30 mouse cellular contexts compared by ENCODE assay signal in the genomic region with DNA sequence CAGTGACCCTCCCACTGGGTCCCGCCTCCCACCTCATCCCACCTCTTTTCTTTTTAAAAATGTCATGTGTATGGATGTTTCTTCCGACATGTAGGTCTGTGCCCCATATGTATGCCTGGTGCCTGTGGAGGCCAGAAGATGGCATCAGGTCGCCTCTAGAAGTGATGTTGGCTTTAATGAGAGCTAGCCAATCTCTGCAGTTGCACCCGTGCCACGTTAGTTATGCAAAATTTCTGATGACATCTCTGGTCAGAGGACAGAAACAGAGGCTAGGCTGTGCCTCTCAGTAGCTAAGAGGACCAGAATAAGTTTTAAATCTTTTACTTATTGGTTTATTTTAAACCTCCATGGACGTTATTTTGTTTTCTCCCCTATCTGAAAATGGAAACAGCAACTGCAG.
DNase-seq lines count a peak whose midpoint lies in the region; ATAC-seq and TF ChIP-seq lines count a peak whose summit lies in the region.
"Had no signal": no experiment of that assay in that cellular context is flagged by ENCODE, and none has a peak within 500 bp of the region (broad histone marks: within the 10 kb centered on the region; RNA-seq: fewer than 3 reads in every experiment).

No protein-coding gene starts in this region.

- no peak for ATAC-seq in intestine, postnatal 0 days
- ATAC-seq in intestine, embryonic 16.5 days, result no peak
- no peak for ATAC-seq in lung, embryonic 14.5 days (ENCODE audit: insufficient read depth)
- ATAC-seq in megakaryocyte, adult 5-6 weeks (ENCODE audit: poor library complexity, severe bottlenecking), result 0 out of 2 replicates have a peak, but pooled peaks have one; percentile 24
- ATAC-seq: activated CD4-positive, CD25-positive, alpha-beta regulatory T cell, adult 4 months; forebrain, embryonic 14.5 days had no signal

- H3K9me3 ChIP-seq in intestine, postnatal 0 days (ENCODE audit: control insufficient read depth), result no peaks in the 10 kb centered on the region
- H3K9me3 ChIP-seq in intestine, embryonic 16.5 days (ENCODE audit: control insufficient read depth, low read length), result no peaks in the 10 kb centered on the region
- no peaks in the 10 kb centered on the region for H3K9me3 ChIP-seq in lung, embryonic 14.5 days (ENCODE audit: low read depth, low read length)
- no peaks in the 10 kb centered on the region for H3K9me3 ChIP-seq in embryonic facial prominence, embryonic 10.5 days
- H3K9me3 ChIP-seq: embryonic facial prominence, embryonic 12.5 days; heart, embryonic 12.5 days; midbrain, embryonic 12.5 days; stomach, embryonic 15.5 days had no signal

- 76% methylated on average over 6 of the region's 6 CpGs for WGBS in intestine, postnatal 0 days
- WGBS in intestine, embryonic 16.5 days, result 77% methylated on average over 6 of the region's 6 CpGs
- WGBS in lung, embryonic 14.5 days, result 70% methylated on average over 6 of the region's 6 CpGs
- WGBS in embryonic facial prominence, embryonic 10.5 days, result 78% methylated on average over 6 of the region's 6 CpGs

- no peak overlapping the region for H3K4me3 ChIP-seq in intestine, postnatal 0 days (ENCODE audit: low read depth, low read length)
- H3K4me3 ChIP-seq in intestine, embryonic 16.5 days (ENCODE audit: low read length), result no peak overlapping the region
- no peak overlapping the region for H3K4me3 ChIP-seq in lung, embryonic 14.5 days (ENCODE audit: low read depth, low read length)
- no peak overlapping the region for H3K4me3 ChIP-seq in embryonic facial prominence, embryonic 10.5 days
- H3K4me3 ChIP-seq: embryonic facial prominence, embryonic 12.5 days; heart, embryonic 12.5 days; megakaryocyte, embryonic 14.5 days; midbrain, embryonic 12.5 days; stomach, embryonic 15.5 days had no signal

- H3K36me3 ChIP-seq in intestine, postnatal 0 days (ENCODE audit: control insufficient read depth, insufficient read depth), result no peaks in the 10 kb centered on the region
- no peaks in the 10 kb centered on the region for H3K36me3 ChIP-seq in intestine, embryonic 16.5 days (ENCODE audit: control insufficient read depth, insufficient read depth, low read length)
- H3K36me3 ChIP-seq in lung, embryonic 14.5 days (ENCODE audit: insufficient read depth), result no peaks in the 10 kb centered on the region
- H3K36me3 ChIP-seq in embryonic facial prominence, embryonic 10.5 days (replicated peaks), result no peaks in the 10 kb centered on the region
- H3K36me3 ChIP-seq: embryonic facial prominence, embryonic 12.5 days; heart, embryonic 12.5 days; midbrain, embryonic 12.5 days; stomach, embryonic 15.5 days had no signal

- TF ChIP-seq CTCF in intestine, postnatal 0 days (IDR thresholded peaks at IDR 0.05; ENCODE audit: low read depth), result peak; percentile 36; the same call in 1 of the 2 replicates
- no peak for TF ChIP-seq CTCF in lung, embryonic 14.5 days (IDR thresholded peaks at IDR 0.05; ENCODE audit: low read depth)

- peak; percentile 4 for DNase-seq in lung, embryonic 14.5 days
- DNase-seq in lung, postnatal 4 days, result no peak
- no peak for DNase-seq in embryo, embryonic 11 days
- no peak for DNase-seq in embryonic facial prominence, embryonic 10.5 days (ENCODE audit: low spot score)
- DNase-seq: adrenal gland, adult 8-10 months; B cell, adult 2 months; cerebellum, adult 2 months; cerebellum, postnatal 14 days; gastrocnemius, postnatal 25 days; heart, adult 18-20 months; kidney, adult 2 months; kidney, postnatal 4 days; layer of hippocampus, postnatal 36 days; left cerebral cortex, postnatal 4 days; lung, adult 18-20 months; right cerebral cortex, postnatal 14 days; thymus, adult 2 months; thymus, postnatal 36 days had no signal

- no peak overlapping the region for H3K9ac ChIP-seq in intestine, postnatal 0 days (ENCODE audit: low read depth, low read length)
- no peak overlapping the region for H3K9ac ChIP-seq in intestine, embryonic 16.5 days (ENCODE audit: low read depth, low read length)
- no peak overlapping the region for H3K9ac ChIP-seq in lung, embryonic 14.5 days
- H3K9ac ChIP-seq: embryonic facial prominence, embryonic 12.5 days; heart, embryonic 12.5 days; hindbrain, embryonic 14.5 days; midbrain, embryonic 12.5 days; stomach, embryonic 15.5 days had no signal

- H3K27me3 ChIP-seq in intestine, postnatal 0 days (replicated peaks; ENCODE audit: control insufficient read depth, insufficient read depth, low read length), result no peaks in the 10 kb centered on the region
- H3K27me3 ChIP-seq in intestine, embryonic 16.5 days (replicated peaks; ENCODE audit: control insufficient read depth, insufficient read depth, low read length), result no peaks in the 10 kb centered on the region
- H3K27me3 ChIP-seq in lung, embryonic 14.5 days (ENCODE audit: insufficient read depth, low read length), result no peaks in the 10 kb centered on the region
- H3K27me3 ChIP-seq in embryonic facial prominence, embryonic 10.5 days (replicated peaks; ENCODE audit: low read depth, poor library complexity, severe bottlenecking), result no peaks in the 10 kb centered on the region
- H3K27me3 ChIP-seq: embryonic facial prominence, embryonic 12.5 days; heart, embryonic 12.5 days; midbrain, embryonic 12.5 days; stomach, embryonic 15.5 days had no signal

- no peak overlapping the region for H3K27ac ChIP-seq in intestine, postnatal 0 days (ENCODE audit: low read depth, low read length)
- H3K27ac ChIP-seq in intestine, embryonic 16.5 days (ENCODE audit: low read length), result no peak overlapping the region
- H3K27ac ChIP-seq in lung, embryonic 14.5 days (ENCODE audit: low read depth), result no peak overlapping the region
- H3K27ac ChIP-seq in embryonic facial prominence, embryonic 10.5 days (replicated peaks), result no peak overlapping the region
- H3K27ac ChIP-seq: embryonic facial prominence, embryonic 12.5 days; hindbrain, embryonic 14.5 days; kidney, postnatal 0 days; midbrain, embryonic 12.5 days; stomach, embryonic 15.5 days had no signal

- no peaks in the 10 kb centered on the region for H3K4me1 ChIP-seq in intestine, postnatal 0 days (replicated peaks; ENCODE audit: control insufficient read depth, insufficient read depth, low read length)
- no peaks in the 10 kb centered on the region for H3K4me1 ChIP-seq in intestine, embryonic 16.5 days (ENCODE audit: control insufficient read depth, insufficient read depth, low read length)
- no peaks in the 10 kb centered on the region for H3K4me1 ChIP-seq in lung, embryonic 14.5 days (ENCODE audit: insufficient read depth)
- no peaks in the 10 kb centered on the region for H3K4me1 ChIP-seq in embryonic facial prominence, embryonic 10.5 days
- H3K4me1 ChIP-seq: embryonic facial prominence, embryonic 12.5 days; heart, embryonic 12.5 days; midbrain, embryonic 12.5 days; stomach, embryonic 15.5 days had no signal

- H3K4me2 ChIP-seq in intestine, postnatal 0 days (replicated peaks; ENCODE audit: low read depth), result no peak overlapping the region
- no peak overlapping the region for H3K4me2 ChIP-seq in intestine, embryonic 16.5 days (ENCODE audit: low read depth, low read length)
- no peak overlapping the region for H3K4me2 ChIP-seq in lung, embryonic 14.5 days
- H3K4me2 ChIP-seq: embryonic facial prominence, embryonic 12.5 days; heart, embryonic 12.5 days; hindbrain, embryonic 14.5 days; midbrain, embryonic 12.5 days; stomach, embryonic 15.5 days had no signal
